Mouse (Mus musculus): ENCODE results near the gene Adck2. TPM values are rescaled to one million over a fixed set of nuclear protein-coding genes. Genes with fewer than 3 reads are reported as not detected.
A peak's percentile ranks its signal among the peaks of the same experiment; 100 is the strongest.

Gene Adck2
- total RNA-seq (2021) = 10 to 100 TPM; 31.4 to 32.8 TPM
- long read RNA-seq, experiment 1, transcript Adck2-204 (8 exons, 3,542 nt) = major isoform, 11 of 22 reads
- long read RNA-seq, experiment 1, partial matches to known transcripts = 5 of 22 reads
- long read RNA-seq, experiment 1, other reads (novel, unspliced or antisense) = 6 of 22 reads
- long read RNA-seq, experiment 2, transcript Adck2-204 (8 exons, 3,542 nt) = major isoform, 11 of 26 reads
- long read RNA-seq, experiment 2, partial matches to known transcripts = 8 of 26 reads
- long read RNA-seq, experiment 2, other reads (novel, unspliced or antisense) = 7 of 26 reads

GRCm38 (mm10) chr6:39573791-39574554, at the start of gene Adck2:
Gene Adck2, plus strand, starts transcription at chr6:39573873.
- peak; percentile 52 to 58 for DNase-seq (ENCODE audit: low spot score in 2 of 2)

- DNase-seq (ENCODE audit: low spot score in 2 of 2) = no peak
These were observed 46.9 kb upstream of the Adck2 start for GRCm38 (mm10) chr6:39526797-39527196.

- no peak for DNase-seq (ENCODE audit: low spot score in 2 of 2)
These were observed 46.3 kb upstream of the Adck2 start for GRCm38 (mm10) chr6:39527337-39527784.

- DNase-seq (ENCODE audit: low spot score in 2 of 2) = no peak
These were observed 45.9 kb upstream of the Adck2 start for GRCm38 (mm10) chr6:39527811-39528210.

- DNase-seq (ENCODE audit: low spot score in 2 of 2) = no peak
These were observed 44.8 kb upstream of the Adck2 start for GRCm38 (mm10) chr6:39528671-39529535.

GRCm38 (mm10) chr6:39534944-39535343, 38.7 kb upstream of the Adck2 start:
- no peak for DNase-seq (ENCODE audit: low spot score in 2 of 2)

- DNase-seq (ENCODE audit: low spot score in 2 of 2) = no peak
These were observed 37.1 kb upstream of the Adck2 start for GRCm38 (mm10) chr6:39536621-39537020.

- DNase-seq (ENCODE audit: low spot score in 2 of 2) = no peak
These were observed 36.4 kb upstream of the Adck2 start for GRCm38 (mm10) chr6:39537276-39537675.

GRCm38 (mm10) chr6:39538227-39538626, 35.4 kb upstream of the Adck2 start:
- no peak for DNase-seq (ENCODE audit: low spot score in 2 of 2)

- DNase-seq (ENCODE audit: low spot score in 2 of 2) = no peak
These were observed 34.0 kb upstream of the Adck2 start for GRCm38 (mm10) chr6:39539679-39540155.

- DNase-seq (ENCODE audit: low spot score in 2 of 2) = no peak
These were observed 33.1 kb upstream of the Adck2 start for GRCm38 (mm10) chr6:39540563-39540962.

GRCm38 (mm10) chr6:39542631-39543597, 30.8 kb upstream of the Adck2 start:
- peak in 1 of 2 experiments; percentile 26 for DNase-seq (ENCODE audit: low spot score in 2 of 2)

GRCm38 (mm10) chr6:39543769-39544420, 29.8 kb upstream of the Adck2 start:
- no peak for DNase-seq (ENCODE audit: low spot score in 2 of 2)

GRCm38 (mm10) chr6:39545474-39545873, 28.2 kb upstream of the Adck2 start:
- no peak for DNase-seq (ENCODE audit: low spot score in 2 of 2)

- DNase-seq (ENCODE audit: low spot score in 2 of 2) = no peak
These were observed 25.6 kb upstream of the Adck2 start for GRCm38 (mm10) chr6:39548030-39548429.

GRCm38 (mm10) chr6:39551981-39552636, 21.6 kb upstream of the Adck2 start:
- DNase-seq (ENCODE audit: low spot score in 2 of 2) = no peak

GRCm38 (mm10) chr6:39554888-39555647, 18.6 kb upstream of the Adck2 start:
- DNase-seq (ENCODE audit: low spot score in 2 of 2) = no peak

- DNase-seq (ENCODE audit: low spot score in 2 of 2) = no peak
These were observed 18.1 kb upstream of the Adck2 start for GRCm38 (mm10) chr6:39555648-39555945.

All from adrenal gland, postnatal 4 days (tissue).